Mouse (Mus musculus): ENCODE measurements around the gene Tead2. TPM values are rescaled to one million over a fixed set of nuclear protein-coding genes. Genes with fewer than 3 reads are reported as not detected.
"Not testable (repeated sequence)": the region's sequence is repeated elsewhere in the genome, so short reads cannot be mapped to it uniquely, and the experiment has no call there.

Tead2 gene
- polyA plus RNA-seq, 1 experiment from 2014 or later: 54.2 TPM

DNA sequence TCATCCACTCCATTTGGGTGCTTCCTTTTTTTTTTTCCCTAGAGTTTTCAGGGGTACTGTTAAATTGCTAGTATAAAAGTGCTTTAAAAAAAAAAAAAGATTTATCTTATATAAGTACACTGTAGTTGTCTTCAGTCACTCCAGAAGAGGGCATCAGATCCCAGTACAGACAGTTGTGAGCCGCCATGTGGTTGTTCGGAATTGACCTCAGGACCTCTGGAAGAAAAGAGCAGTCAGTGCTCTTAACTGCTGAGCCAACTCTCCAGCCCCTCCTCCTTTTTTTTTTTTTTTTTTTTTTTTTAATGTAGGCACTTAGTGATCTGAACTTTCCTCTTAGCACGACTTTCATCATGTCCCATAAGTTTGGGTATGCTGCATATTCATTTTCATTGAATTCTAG, 32.1 kb downstream of the Tead2 start:
- Histone ChIP-seq H3K27ac (replicated peaks) (no peak overlapping the region), H3K4me3 (no peak overlapping the region), H3K9me3 (no peaks in the 10 kb centered on the region), H3K9ac (no peak overlapping the region), H3K36me3 (no peaks in the 10 kb centered on the region), H3K4me2 (no peak overlapping the region), H3K4me1 (replicated peaks) (no peaks in the 10 kb centered on the region), H3K27me3 (no peaks in the 10 kb centered on the region)
- ATAC-seq (ENCODE audit: low FRiP score, low read depth): no peak
- WGBS: 38% methylated on average over 3 of the region's 3 CpGs

DNA sequence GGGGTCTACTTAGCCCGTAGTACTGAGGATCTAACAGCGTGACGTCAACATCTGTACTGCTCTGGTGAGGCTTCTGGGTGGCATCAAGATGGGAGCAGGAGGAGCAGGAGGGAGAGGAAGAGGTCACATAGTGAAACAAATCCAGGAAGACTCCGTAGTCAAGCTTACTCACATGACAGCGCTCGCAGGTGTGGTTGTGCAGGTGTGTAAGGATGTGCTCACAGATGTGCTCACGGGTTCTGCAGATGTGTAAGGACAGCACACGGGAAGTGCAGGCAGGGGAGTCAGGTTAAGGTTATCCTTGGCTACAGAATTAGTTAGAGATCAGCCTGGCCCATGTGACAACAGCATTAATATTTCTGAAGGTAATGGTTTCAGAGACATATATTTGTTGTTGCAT, 38.3 kb downstream of the Tead2 start:
- WGBS: 91% methylated on average over 8 of the region's 8 CpGs
- Histone ChIP-seq H3K36me3 (no peaks in the 10 kb centered on the region), H3K4me3 (no peak overlapping the region), H3K27ac (replicated peaks) (no peak overlapping the region), H3K27me3 (no peaks in the 10 kb centered on the region), H3K4me2 (no peak overlapping the region), H3K4me1 (replicated peaks) (no peaks in the 10 kb centered on the region), H3K9ac (no peak overlapping the region), H3K9me3 (no peaks in the 10 kb centered on the region)
- ATAC-seq (ENCODE audit: low FRiP score, low read depth): no peak

DNA sequence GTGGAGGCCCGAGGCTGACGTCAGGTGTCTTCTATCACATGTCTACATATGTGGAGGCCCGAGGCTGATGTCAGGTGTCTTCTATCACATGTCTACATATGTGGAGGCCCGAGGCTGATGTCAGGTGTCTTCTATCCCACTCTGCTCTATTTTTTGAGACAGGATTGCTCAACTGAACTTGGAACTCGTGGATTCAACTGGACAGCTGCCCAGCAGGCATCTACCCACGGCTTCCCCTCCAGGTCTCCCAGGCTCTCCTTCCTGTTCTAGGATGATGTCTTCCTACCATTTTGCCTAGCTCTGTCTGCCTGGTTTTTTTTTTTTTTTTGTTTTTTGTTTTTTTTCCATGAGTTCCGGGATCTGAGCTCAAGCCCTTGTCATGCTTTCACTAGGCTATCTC, 40.3 kb downstream of the Tead2 start:
- H3K27me3 ChIP-seq; H3K9ac ChIP-seq; H3K4me2 ChIP-seq; H3K4me3 ChIP-seq; H3K36me3 ChIP-seq; ATAC-seq (ENCODE audit: low FRiP score, low read depth); H3K27ac ChIP-seq (replicated peaks); H3K9me3 ChIP-seq; H3K4me1 ChIP-seq (replicated peaks): not testable (repeated sequence)
- 83% methylated on average over 5 of the region's 7 CpGs for WGBS

DNA sequence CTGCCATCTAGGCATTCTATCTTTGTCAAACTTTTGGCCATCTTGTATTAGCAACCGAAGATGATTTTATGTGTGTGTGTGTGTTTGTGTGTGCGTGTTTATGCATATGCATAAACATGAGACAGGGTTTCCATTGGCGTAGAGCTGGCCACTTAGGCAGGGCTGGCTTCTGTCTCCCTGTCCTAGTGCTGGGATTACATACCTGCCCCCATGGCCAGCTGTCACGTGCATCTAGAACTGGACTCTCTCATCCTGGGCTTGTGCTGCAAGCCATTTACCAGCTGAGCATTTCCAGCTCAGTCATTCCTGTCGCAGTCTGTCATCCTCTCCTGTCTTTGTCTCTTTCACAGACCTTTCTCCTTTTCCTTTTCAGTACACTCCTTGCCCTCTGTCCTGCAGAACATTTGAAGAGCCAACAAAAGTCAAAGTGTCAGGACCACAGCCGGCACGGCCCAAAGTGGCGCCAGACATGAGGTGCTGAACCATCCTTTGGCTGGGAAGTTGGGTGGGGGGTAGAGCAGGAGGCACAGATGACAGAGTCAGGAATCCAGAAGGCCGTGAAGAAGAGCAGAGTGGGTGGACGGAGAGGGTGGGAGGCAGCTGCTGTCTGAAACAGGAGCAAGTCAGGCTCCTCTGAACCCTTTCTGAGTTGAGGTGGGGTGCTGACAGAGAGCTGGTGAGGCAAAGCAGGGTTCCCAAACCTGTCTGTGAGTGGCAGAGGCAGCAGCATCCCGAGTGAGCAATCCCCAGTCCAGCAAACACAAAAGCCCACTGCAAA, 41.7 kb downstream of the Tead2 start:
- Histone ChIP-seq H3K36me3 (no peaks in the 10 kb centered on the region), H3K4me3 (no peak overlapping the region), H3K27ac (replicated peaks) (no peak overlapping the region), H3K27me3 (no peaks in the 10 kb centered on the region), H3K9me3 (no peaks in the 10 kb centered on the region), H3K9ac (no peak overlapping the region), H3K4me2 (no peak overlapping the region), H3K4me1 (replicated peaks) (no peaks in the 10 kb centered on the region)
- no peak for ATAC-seq (ENCODE audit: low FRiP score, low read depth)
- 61% methylated on average over 11 of the region's 11 CpGs for WGBS

DNA sequence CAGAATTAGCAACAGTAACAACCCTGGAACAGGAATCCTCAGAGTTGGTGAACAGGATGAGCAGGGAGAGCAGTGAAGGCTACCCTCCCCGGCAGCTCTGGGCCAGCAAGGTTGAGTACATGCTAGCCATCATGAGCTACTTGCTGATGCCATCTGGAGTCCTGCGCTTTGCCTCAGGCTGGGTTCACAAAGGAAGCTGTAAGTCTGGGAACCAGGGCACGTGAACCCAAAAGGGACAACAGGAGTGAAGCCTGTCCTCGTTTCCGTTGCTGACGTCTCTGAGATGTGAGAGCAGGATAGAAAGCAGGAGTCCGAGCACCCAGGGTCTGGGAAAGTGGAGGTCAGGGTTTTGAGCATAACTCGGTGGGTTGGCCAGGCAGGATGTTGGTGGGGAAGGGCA, 43.7 kb downstream of the Tead2 start:
- 84% methylated on average over 8 of the region's 8 CpGs for WGBS
- Histone ChIP-seq H3K4me3 (no peak overlapping the region), H3K9me3 (no peaks in the 10 kb centered on the region), H3K27me3 (no peaks in the 10 kb centered on the region), H3K9ac (no peak overlapping the region), H3K27ac (replicated peaks) (no peak overlapping the region), H3K4me2 (no peak overlapping the region), H3K36me3 (no peaks in the 10 kb centered on the region), H3K4me1 (replicated peaks) (no peaks in the 10 kb centered on the region)
- ATAC-seq (ENCODE audit: low FRiP score, low read depth): no peak

DNA sequence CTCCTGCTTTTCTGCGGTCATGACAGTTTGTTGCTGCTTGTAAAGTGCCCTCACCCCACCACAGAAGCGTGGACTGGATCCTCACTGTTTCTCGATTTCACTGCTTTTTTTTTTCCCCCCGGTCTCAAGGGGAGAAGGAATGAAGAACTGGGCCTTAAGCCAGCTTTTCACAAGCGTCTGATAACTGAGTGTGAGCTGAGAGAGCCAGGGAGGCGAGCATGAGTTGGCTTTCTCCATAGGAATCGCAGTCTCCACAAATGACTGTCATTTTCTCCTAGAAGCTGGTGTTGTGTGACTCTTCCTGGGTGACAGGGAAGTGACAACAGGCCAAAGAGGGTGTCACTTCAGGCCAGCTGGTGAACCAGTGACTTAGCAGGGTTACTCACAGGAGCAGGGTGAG, 46.7 kb downstream of the Tead2 start:
- whole genome bisulfite sequencing: 57% methylated on average over 7 of the region's 7 CpGs
- Histone ChIP-seq H3K27me3 (0 out of 2 replicates have a peak, but pooled peaks cover 2% of the 10 kb centered on the region), H3K36me3 (no peaks in the 10 kb centered on the region), H3K4me1 (replicated peaks) (no peaks in the 10 kb centered on the region), H3K9ac (no peak overlapping the region), H3K27ac (replicated peaks) (no peak overlapping the region), H3K4me3 (no peak overlapping the region), H3K9me3 (no peaks in the 10 kb centered on the region), H3K4me2 (no peak overlapping the region)
- ATAC-seq (ENCODE audit: low FRiP score, low read depth): no peak

DNA sequence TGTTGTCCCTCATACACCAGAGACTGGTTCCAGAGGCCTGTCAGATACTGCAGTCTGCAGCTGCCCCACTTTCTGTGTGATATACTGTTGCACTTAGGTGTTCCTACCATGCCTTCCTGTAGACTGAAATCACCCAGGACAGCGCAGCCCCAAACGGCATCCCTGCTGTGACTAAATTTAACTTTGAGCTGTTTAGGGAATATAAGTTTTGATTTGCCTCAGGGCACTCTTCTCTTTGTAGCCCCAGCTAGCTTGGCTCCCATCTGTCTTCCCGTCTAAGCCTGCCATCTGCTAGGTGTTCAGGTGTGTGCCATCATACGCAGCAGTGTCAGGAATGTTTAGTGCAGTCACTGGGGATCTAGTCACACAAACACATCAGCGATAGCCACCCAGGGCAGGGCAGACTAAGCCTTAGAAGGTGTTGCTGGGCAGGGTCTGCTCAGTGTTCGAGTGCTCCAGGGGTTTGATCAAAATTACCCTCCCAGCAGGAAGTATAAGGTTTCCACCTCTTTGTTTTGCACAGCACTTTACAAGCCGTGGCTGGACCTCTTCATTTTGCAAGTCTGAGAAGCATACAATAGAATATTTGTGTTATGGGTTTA, 47.6 kb downstream of the Tead2 start:
- WGBS: 69% methylated on average over 7 of the region's 7 CpGs
- no peak overlapping the region for H3K27ac ChIP-seq (replicated peaks)
- ATAC-seq (ENCODE audit: low FRiP score, low read depth): no peak

DNA sequence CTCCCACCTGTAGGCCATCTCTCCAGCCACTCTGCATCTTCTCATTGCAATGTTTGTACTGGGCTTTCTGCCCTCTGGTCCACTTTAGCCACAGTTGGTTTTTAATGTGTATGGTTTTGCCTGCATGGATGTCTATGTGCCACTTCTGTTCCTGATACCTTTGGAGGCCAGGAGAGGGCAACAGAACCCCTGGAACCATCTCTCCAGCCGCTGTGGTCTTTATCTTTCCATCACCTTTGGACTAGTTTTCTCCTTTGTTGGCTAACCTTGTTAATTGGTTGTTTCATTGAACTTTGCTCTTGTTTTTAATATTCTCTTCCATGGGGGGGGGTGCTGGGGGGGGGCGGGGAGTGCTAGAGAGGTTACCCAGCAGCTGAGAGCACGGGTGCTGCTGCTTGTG, 48.8 kb downstream of the Tead2 start:
- Histone ChIP-seq H3K27ac (replicated peaks) (no peak overlapping the region), H3K4me1 (replicated peaks) (no peaks in the 10 kb centered on the region), H3K4me3 (no peak overlapping the region), H3K27me3 (0 out of 2 replicates have a peak, but pooled peaks cover 2% of the 10 kb centered on the region), H3K4me2 (no peak overlapping the region), H3K9me3 (no peaks in the 10 kb centered on the region), H3K9ac (no peak overlapping the region), H3K36me3 (no peaks in the 10 kb centered on the region)
- 77% methylated on average over 3 of the region's 3 CpGs for WGBS
- ATAC-seq (ENCODE audit: low FRiP score, low read depth): no peak

More for the DNA sequence above, 47.6 kb downstream of the Tead2 start:
- Histone ChIP-seq H3K4me3 (no peak overlapping the region), H3K9me3 (no peaks in the 10 kb centered on the region), H3K4me1 (replicated peaks) (no peaks in the 10 kb centered on the region), H3K27me3 (0 out of 2 replicates have a peak, but pooled peaks cover 2% of the 10 kb centered on the region), H3K36me3 (no peaks in the 10 kb centered on the region), H3K9ac (no peak overlapping the region), H3K4me2 (no peak overlapping the region)

DNA sequence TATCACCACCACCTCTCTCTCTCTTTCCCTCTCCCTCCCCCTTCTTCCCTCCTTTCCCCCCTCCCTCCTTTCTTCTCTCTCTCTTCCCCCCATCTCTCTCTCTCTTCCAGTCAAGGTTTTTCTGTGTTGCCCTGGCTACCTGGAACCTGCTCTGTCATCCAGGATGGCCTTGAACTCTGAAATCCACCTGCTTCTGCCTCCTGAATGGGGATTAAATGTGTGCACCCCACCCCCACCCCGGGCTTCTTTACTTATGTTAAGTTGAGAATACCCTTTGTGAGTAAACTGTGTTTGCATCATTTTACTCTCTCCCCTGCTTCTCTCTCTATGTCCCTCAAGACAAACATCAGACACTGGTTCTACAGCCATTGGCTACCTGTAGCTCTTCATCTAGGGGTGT, 50.0 kb downstream of the Tead2 start:
- Histone ChIP-seq H3K27ac (replicated peaks) (no peak overlapping the region), H3K36me3 (no peaks in the 10 kb centered on the region), H3K9me3 (no peaks in the 10 kb centered on the region), H3K9ac (no peak overlapping the region), H3K4me2 (no peak overlapping the region), H3K4me3 (no peak overlapping the region), H3K4me1 (replicated peaks) (no peaks in the 10 kb centered on the region), H3K27me3 (0 out of 2 replicates have a peak, but pooled peaks cover 2% of the 10 kb centered on the region)
- WGBS: 79% methylated on average over 1 of the region's 1 CpGs
- no peak for ATAC-seq (ENCODE audit: low FRiP score, low read depth)

DNA sequence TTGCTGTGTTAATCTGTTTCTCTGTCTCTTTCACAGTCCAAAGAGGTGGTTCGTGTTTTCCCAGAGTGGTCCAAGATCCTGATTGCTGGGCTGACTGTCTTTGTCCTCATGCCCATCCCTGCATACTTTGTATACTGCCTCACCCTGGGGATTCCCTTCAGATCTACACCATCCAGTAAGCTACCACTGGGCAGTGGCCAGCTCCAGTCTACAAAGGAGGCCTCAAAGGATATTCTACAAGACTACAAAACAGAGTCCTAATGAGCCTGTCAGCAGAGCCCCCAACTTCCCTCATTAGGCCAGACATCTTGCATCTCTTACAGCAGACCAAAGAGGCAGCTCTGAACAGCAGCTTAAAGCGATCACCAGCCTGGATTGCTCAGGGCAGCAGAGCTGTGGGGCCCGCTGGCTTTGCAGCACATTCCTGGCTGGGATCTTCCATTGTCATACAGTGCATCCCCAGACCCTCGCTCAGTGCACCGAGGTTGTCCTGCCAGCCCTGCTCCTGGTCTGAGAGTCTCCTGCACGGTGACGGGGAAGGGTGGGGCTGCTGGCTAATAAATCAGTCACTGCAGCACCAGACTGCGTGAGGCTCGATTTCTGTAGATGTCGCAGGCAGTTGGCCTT, 57.3 kb downstream of the Tead2 start:
- Histone ChIP-seq H3K4me3 (no peak overlapping the region), H3K4me2 (no peak overlapping the region), H3K36me3 (no peaks in the 10 kb centered on the region), H3K27me3 (peaks cover 7% of the 10 kb centered on the region), H3K4me1 (replicated peaks) (peaks cover 4% of the 10 kb centered on the region), H3K27ac (replicated peaks) (no peak overlapping the region), H3K9ac (no peak overlapping the region), H3K9me3 (no peaks in the 10 kb centered on the region)
- no peak for ATAC-seq (ENCODE audit: low FRiP score, low read depth)
- WGBS: 63% methylated on average over 10 of the region's 10 CpGs

DNA sequence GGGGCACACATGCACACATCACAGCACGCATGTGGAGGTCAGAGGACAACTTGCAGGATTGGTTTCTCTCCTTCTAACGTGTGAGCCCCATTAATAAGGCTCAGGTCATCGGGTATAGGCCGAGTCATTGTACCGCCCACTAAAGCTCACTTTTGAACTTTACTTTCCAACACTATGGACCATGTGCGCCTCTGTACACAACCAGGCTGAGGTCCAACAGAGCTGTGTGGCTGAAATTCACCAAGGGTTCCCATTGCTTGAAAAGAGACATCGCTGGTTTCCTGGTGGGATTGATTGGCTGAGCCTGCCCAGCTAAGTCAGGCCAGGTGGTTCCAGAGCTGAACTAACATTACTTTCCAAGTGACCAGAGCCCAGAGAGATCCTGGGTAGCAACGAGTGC, 58.1 kb downstream of the Tead2 start:
- H3K4me2 ChIP-seq: no peak overlapping the region
- no peak overlapping the region for H3K27ac ChIP-seq (replicated peaks)
- ATAC-seq (ENCODE audit: low FRiP score, low read depth): no peak
- H3K4me1 ChIP-seq (replicated peaks): peaks cover 4% of the 10 kb centered on the region
- H3K27me3 ChIP-seq: peaks cover 7% of the 10 kb centered on the region
- no peak overlapping the region for H3K9ac ChIP-seq
- no peak overlapping the region for H3K4me3 ChIP-seq
- no peaks in the 10 kb centered on the region for H3K36me3 ChIP-seq
- WGBS: 93% methylated on average over 8 of the region's 8 CpGs
- H3K9me3 ChIP-seq: no peaks in the 10 kb centered on the region

DNA sequence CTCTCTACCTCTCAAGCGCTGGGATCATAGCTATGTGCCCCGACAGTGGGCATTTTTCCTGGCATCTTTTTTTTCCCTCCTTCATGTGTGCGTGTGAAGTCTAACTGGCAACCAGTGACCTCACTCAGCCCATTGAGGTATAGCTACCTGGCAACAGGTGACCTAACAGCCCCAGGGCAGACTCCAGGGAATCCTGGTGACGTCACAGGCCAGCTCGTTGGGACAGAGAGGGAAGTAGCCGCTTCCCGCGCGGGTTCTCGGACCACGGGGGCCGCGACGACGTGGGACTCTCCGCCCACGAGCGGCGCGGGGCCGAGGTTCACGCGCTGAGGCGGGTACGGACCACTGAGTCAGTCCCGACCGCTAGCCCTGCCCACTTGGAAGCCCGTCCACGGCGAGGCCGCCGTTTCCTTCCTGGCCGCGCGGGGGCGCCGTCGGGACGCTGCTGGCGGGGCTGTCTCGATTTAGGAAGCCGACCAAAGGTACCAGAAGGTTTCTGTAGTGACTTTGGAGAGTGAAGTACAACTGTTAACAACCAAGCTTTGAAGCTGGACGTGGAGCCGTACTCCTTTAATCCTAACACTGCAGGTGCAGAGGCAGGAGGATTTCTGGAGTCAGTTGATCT, 61.7 kb downstream of the Tead2 start, which contains the start of gene Slc6a21:
Gene Slc6a21 (plus strand): TSS at position 378 of the 625 bp plus-strand sequence.
- H3K9me3 ChIP-seq: no peaks in the 10 kb centered on the region
- peak within 1 kb of the TSS; percentile 34 for H3K4me3 ChIP-seq
- peaks cover 4% of the 10 kb centered on the region for H3K4me1 ChIP-seq (replicated peaks)
- WGBS: 6% methylated on average over 44 of the region's 44 CpGs
- H3K9ac ChIP-seq: peak within 1 kb of the TSS; percentile 27; the same call in 1 of the 2 replicates
- peak within 1 kb of the TSS; percentile 62 for H3K4me2 ChIP-seq
- ATAC-seq (ENCODE audit: low FRiP score, low read depth): no peak
- no peaks in the 10 kb centered on the region for H3K36me3 ChIP-seq
- no peak within 1 kb of the TSS for H3K27ac ChIP-seq (replicated peaks)
- peaks cover 11% of the 10 kb centered on the region for H3K27me3 ChIP-seq
